Mouse (Mus musculus) left cerebral cortex, postnatal 4 days (tissue): ENCODE results near the gene Olfr624. TPM values are rescaled to one million over a fixed set of nuclear protein-coding genes. Genes with fewer than 3 reads are reported as not detected.
"Not testable (repeated sequence)": the region's sequence is repeated elsewhere in the genome, so short reads cannot be mapped to it uniquely, and the experiment has no call there.

ENCODE experiments used
- DNase-seq: peaks from one replicate; pipeline ENCODE4 v3.0.0-alpha.2; 2022
- intact Hi-C: fragments of 180-260 bp; cut with DNase I; formaldehyde crosslinking; loops from one replicate; pipeline ENCODE4 v1.15.1; 2025
- total RNA-seq, 2 experiments: library from RNA; stranded (reverse); gene quantifications; 2 replicates each; pipeline ENCODE4 v1.2.3; 2021

Olfr624 gene
- total RNA-seq, result under 1 TPM in 1 of 2 experiments, not detected in 1; 0.08 TPM

DNA sequence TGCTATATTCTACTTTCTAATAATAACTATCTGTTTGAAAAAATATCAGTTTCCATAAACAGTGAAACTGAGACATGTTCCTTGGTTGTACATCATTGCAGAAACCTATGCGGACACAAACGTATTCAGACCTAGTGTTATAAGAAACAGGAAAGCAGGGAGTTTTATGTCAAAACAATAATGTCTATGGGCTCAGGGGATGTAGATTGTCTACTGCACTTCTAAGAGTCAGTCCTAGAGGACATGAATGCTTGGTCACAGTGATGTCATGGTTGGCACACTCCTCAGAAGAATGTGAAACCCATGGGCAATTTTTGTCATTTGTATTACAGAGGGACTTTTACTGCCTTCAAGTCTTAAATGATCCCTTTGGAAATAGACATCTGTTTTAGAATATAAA, at the start of gene Olfr624:
Olfr624 (minus strand) TSS at position 101 of the 400 bp plus-strand sequence.
- DNase-seq, result no peak
- intact Hi-C loops, result no loop called here

DNA sequence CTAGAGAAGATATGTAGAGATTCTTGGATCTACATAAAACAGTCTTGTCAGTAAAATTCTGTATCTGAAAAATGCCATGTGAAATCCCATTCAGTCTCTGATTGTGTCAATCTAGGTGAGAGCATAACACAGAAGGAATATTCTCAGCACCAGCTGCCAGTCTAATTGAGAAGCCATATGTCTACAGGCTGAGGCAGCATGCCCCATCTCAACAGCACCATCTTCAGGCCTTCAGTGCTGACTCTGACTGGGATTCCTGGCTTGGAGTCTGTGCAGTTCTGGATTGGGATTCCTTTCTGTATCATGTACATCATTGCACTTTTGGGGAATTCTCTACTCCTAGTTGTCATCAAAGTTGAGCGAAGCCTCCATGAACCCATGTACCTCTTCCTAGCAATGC, 45.4 kb upstream of the Olfr624 start:
- DNase-seq, intact Hi-C loops: not testable (repeated sequence)

DNA sequence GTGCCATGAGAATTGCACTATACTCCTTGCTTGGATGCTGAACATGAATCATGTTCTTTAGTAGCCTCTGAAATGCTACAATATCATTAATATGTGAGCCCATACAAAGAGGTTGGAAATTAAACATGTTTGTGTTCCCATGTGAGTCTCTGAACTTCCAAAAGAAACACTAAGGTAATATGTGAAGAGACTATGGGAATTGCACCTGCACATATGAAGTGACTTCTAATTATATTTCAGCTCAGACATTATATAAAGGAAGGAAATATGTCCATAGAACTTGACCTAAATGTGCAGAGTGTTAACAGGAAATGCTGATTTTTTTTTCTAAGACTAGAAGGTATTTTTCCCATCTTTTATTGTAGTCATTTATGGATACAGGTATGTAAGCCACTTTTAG, 43.4 kb upstream of the Olfr624 start, which contains the start of gene Olfr243:
Olfr243 (plus strand) TSS at position 301 of the 400 bp plus-strand sequence.
- intact Hi-C loops, result no loop called here
- DNase-seq, result no peak

DNA sequence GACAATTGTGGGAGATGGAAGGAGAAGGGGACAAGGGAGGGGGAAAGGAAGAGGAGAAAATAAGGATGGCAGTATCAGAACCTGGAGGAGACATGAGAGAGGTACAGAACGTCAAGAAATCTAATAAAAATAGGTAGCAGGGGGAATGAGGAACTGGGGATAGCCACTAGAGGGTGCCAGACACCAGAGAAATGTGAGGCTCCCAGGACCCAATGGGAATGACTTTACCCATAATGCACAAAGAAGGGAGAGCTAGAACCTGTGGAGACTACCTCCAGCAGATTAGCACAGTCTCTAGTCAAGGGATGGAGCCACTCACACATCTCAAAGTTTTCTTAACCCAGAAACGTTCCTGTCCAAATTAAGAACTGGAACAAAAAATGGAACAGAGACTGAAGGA, 41.0 kb upstream of the Olfr624 start:
- intact Hi-C loops, result no loop called here
- DNase-seq, result no peak

GRCm38 (mm10) chr7:103699469-103699868, 28.5 kb upstream of the Olfr624 start:
- intact Hi-C loops, result no loop called here
- no peak for DNase-seq

- intact Hi-C loops, result no loop called here
- no peak for DNase-seq
Measured at GRCm38 (mm10) chr7:103682420-103682819, 11.4 kb upstream of the Olfr624 start, which contains the start of gene Olfr625-ps1. TSS of gene Olfr625-ps1 (plus strand) at chr7:103682720.

DNA sequence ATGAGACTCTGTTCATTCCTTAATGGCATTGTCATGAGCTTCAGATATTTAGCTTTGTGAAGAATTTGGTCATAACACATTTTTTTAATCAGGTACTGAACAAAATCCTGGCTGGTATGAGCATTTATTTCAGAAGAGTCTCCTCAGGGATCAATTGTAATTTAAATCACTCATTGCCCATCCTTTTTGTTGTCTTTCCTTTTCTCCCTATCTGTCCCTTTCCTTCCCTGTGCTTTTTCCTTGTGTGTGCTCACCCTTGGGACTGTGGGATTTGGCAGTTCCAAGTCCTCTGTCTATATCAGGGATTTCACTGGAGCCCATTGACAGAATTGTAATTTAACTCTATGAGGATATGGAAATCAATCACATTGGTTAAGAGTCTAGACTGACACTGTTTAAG, 7.4 kb downstream of the Olfr624 start, which contains the start of gene Olfr623:
Olfr623 (minus strand) TSS at position 101 of the 400 bp plus-strand sequence.
- intact Hi-C loops, result no loop called here
- no peak for DNase-seq

- intact Hi-C loops, result no loop called here
- DNase-seq, result no peak
Measured at GRCm38 (mm10) chr7:103644070-103644469, 26.9 kb downstream of the Olfr624 start.

GRCm38 (mm10) chr7:103642602-103643001, 28.4 kb downstream of the Olfr624 start, which contains the start of gene Olfr622:
TSS of gene Olfr622 (minus strand) at chr7:103642702.
- intact Hi-C loops, result no loop called here

GRCm38 (mm10) chr7:103636795-103637194, 34.2 kb downstream of the Olfr624 start:
- no peak for DNase-seq
- intact Hi-C loops, result no loop called here

More at GRCm38 (mm10) chr7:103642602-103643001, 28.4 kb downstream of the Olfr624 start, which contains the start of gene Olfr622:
- DNase-seq, result no peak

Other genes starting within 250 kb of the Olfr624 start
- not detected for gene Olfr605, start 225.8 kb downstream of the Olfr624 start, total RNA-seq
- not detected for gene Olfr606, start 222.1 kb downstream of the Olfr624 start, total RNA-seq
- gene Olfr607, start 207.0 kb downstream of the Olfr624 start, total RNA-seq, result not detected
- not detected for gene Olfr608, start 201.3 kb downstream of the Olfr624 start, total RNA-seq
- gene Olfr609, start 173.1 kb downstream of the Olfr624 start, total RNA-seq, result not detected
- gene Olfr610, start 159.1 kb downstream of the Olfr624 start, total RNA-seq, result not detected
- not detected for gene Olfr611, start 150.3 kb downstream of the Olfr624 start, total RNA-seq
- not detected for gene Olfr612, start 128.5 kb downstream of the Olfr624 start, total RNA-seq
- not detected for gene Olfr613, start 123.1 kb downstream of the Olfr624 start, total RNA-seq
- gene Olfr615, start 115.1 kb downstream of the Olfr624 start, total RNA-seq, result not detected
- gene Olfr616, start 102.0 kb downstream of the Olfr624 start, total RNA-seq, result not detected
- not detected for gene Olfr617, start 98.1 kb downstream of the Olfr624 start, total RNA-seq
- not detected for gene Olfr618, start 81.1 kb downstream of the Olfr624 start, total RNA-seq
- gene Olfr619, start 70.6 kb downstream of the Olfr624 start, total RNA-seq, result not detected
- gene Olfr620, start 58.7 kb downstream of the Olfr624 start, total RNA-seq, result not detected
- gene Olfr622, start 28.5 kb downstream of the Olfr624 start, total RNA-seq, result not detected
- gene Olfr623, start 7.5 kb downstream of the Olfr624 start, total RNA-seq, result not detected
- not detected for gene Olfr625-ps1, start 11.5 kb upstream of the Olfr624 start, total RNA-seq
- gene Olfr243, start 43.5 kb upstream of the Olfr624 start, total RNA-seq, result not detected
- not detected for gene Olfr628, start 59.2 kb upstream of the Olfr624 start, total RNA-seq
- gene Olfr629, start 73.8 kb upstream of the Olfr624 start, total RNA-seq, result not detected
- not detected for gene Olfr630, start 86.1 kb upstream of the Olfr624 start, total RNA-seq
- not detected for gene Olfr69, start 100.4 kb upstream of the Olfr624 start, total RNA-seq
- not detected for gene Olfr68, start 108.5 kb upstream of the Olfr624 start, total RNA-seq
- not detected for gene Olfr67, start 120.6 kb upstream of the Olfr624 start, total RNA-seq
- 10 to 100 TPM in 1 of 2 experiments, 1 to 10 TPM in 1; 8.8 to 20.4 TPM for gene Hbb-bt, start 142.8 kb upstream of the Olfr624 start, total RNA-seq
- 100 to 1,000 TPM in 1 of 2 experiments, 10 to 100 TPM in 1; 41.0 to 135 TPM for gene Hbb-bs, start 156.9 kb upstream of the Olfr624 start, total RNA-seq
- gene Hbb-bh2, start 169.3 kb upstream of the Olfr624 start, total RNA-seq, result not detected
- not detected for gene Hbb-bh1, start 172.0 kb upstream of the Olfr624 start, total RNA-seq
- not detected for gene Hbb-y, start 182.0 kb upstream of the Olfr624 start, total RNA-seq
- gene Olfr66, start 215.1 kb upstream of the Olfr624 start, total RNA-seq, result not detected
- not detected for gene Olfr64, start 223.3 kb upstream of the Olfr624 start, total RNA-seq
- not detected for gene Olfr65, start 232.3 kb upstream of the Olfr624 start, total RNA-seq